Mouse (Mus musculus): ENCODE results near the gene Scp2d1. TPM values are rescaled to one million over a fixed set of nuclear protein-coding genes. Genes with fewer than 3 reads are reported as not detected.

Scp2d1 gene
- not detected for polyA plus RNA-seq (2012; fragmentation: generic; extraction: Trizol)

GRCm38 (mm10) chr2:144823356-144823755, at the start of gene Scp2d1:
TSS of gene Scp2d1 (plus strand) at chr2:144823656.

Other genes with a start within 250 kb of the Scp2d1 start
- 10 to 100 TPM in 1 of 2 experiments, 1 to 10 TPM in 1; 6.6 to 34.3 TPM for gene Smim26, start 229.6 kb upstream of the Scp2d1 start, polyA plus RNA-seq (2012; fragmentation: generic; extraction: Trizol)
- 1 to 10 TPM in 1 of 2 experiments, under 1 TPM in 1; 0.97 to 5.9 TPM for gene Dtd1, start 223.8 kb upstream of the Scp2d1 start, polyA plus RNA-seq (2012; fragmentation: generic; extraction: Trizol)

Measured in C3H10T1/2 (cell line).